Mouse (Mus musculus) cortical plate, adult 2 months (tissue): ENCODE data around the gene Hspb3. TPM values are rescaled to one million over a fixed set of nuclear protein-coding genes. Genes with fewer than 3 reads are reported as not detected.

ENCODE experiments used
- H3K27ac ChIP-seq: fragments of 200-500 bp; 2 replicates; pipeline ENCODE4 v1.5.1; 2012; ENCODE audit warnings: low read length, control low read depth, inconsistent platforms; ENCODE audit not compliant: insufficient read depth
- H3K4me1 ChIP-seq: fragments of 200-500 bp; 2 replicates; pipeline ENCODE4 v1.6.1; 2011; ENCODE audit warnings: low read length; ENCODE audit not compliant: control insufficient read depth, insufficient read depth
- H3K4me3 ChIP-seq: fragments of 200-500 bp; 2 replicates; pipeline ENCODE4 v1.5.1; 2011; ENCODE audit warnings: mild to moderate bottlenecking, low read length, control low read depth; ENCODE audit not compliant: insufficient read depth
- CTCF ChIP-seq: fragments of 200-500 bp; IDR thresholded peaks from 2 replicates; pipeline ENCODE4 v1.5.1; 2011; ENCODE audit warnings: mild to moderate bottlenecking, control low read depth, low read length; ENCODE audit not compliant: insufficient read depth; ENCODE audit errors: extremely low read depth
- POLR2A ChIP-seq: fragments of 200-500 bp; IDR thresholded peaks from 2 replicates; pipeline ENCODE4 v1.6.1; 2011; ENCODE audit warnings: mild to moderate bottlenecking, low read length, control low read depth; ENCODE audit not compliant: insufficient read depth; ENCODE audit errors: extremely low read depth
- polyA plus RNA-seq: library from polyadenylated mRNA; depleted of rRNA; stranded (reverse); fragments of >200 nt; gene quantifications from 2 replicates; pipeline ENCODE4 v1.2.3, GENCODE M21; 2012

Gene Hspb3
- polyA plus RNA-seq, 1 experiment, result 8.2 TPM

DNA sequence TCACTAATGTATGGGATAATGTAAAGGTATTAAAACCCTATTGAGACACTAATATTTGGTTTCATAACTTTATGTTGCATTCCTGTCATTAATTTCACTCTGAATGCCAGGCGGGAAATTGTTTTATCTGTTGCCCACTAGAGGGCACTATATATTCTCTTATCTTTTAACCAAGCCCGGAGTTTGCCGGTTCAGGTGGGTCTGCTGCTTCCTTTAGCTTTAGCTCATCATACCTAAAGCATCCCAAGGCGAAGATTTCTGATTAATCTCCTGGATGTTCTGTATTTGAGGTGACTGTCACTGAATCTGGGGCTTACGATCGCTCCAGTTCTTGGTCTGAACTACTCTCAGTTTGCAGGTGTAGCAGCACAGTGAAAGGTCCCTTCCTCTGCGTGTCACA, 24.6 kb downstream of the Hspb3 start:
- no peak for TF ChIP-seq POLR2A
- TF ChIP-seq CTCF, result peak; percentile 37; the same call in 1 of the 2 replicates
- Histone ChIP-seq H3K4me1 (no peaks in the 10 kb centered on the region), H3K4me3 (no peak overlapping the region)

DNA sequence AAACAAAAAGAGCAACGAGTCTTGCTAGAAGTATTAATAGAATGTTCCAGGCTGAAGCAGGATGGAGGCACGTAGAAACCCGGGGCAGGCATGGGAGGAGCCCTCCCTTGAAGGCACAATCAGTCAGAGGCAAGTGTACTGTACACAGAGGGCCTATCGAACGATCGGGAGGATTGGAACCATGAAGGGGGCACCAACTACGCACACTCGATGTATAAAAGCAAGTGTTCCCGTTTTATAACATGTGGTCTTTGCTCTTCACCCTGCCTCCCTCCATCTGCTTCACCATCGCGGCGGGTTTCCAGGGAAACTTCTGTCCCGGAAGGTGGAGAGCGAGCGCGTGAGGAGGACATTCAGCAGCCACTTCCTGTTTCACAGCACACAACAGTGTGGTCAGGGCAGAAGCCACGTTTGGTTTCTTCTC, 27.7 kb downstream of the Hspb3 start:
- H3K4me1 ChIP-seq, result no peaks in the 10 kb centered on the region
- TF ChIP-seq POLR2A (no peak), CTCF (no peak)
- H3K4me3 ChIP-seq, result no peak overlapping the region
- H3K27ac ChIP-seq, result no peak overlapping the region

More for the DNA sequence above, 24.6 kb downstream of the Hspb3 start:
- no peak overlapping the region for H3K27ac ChIP-seq

DNA sequence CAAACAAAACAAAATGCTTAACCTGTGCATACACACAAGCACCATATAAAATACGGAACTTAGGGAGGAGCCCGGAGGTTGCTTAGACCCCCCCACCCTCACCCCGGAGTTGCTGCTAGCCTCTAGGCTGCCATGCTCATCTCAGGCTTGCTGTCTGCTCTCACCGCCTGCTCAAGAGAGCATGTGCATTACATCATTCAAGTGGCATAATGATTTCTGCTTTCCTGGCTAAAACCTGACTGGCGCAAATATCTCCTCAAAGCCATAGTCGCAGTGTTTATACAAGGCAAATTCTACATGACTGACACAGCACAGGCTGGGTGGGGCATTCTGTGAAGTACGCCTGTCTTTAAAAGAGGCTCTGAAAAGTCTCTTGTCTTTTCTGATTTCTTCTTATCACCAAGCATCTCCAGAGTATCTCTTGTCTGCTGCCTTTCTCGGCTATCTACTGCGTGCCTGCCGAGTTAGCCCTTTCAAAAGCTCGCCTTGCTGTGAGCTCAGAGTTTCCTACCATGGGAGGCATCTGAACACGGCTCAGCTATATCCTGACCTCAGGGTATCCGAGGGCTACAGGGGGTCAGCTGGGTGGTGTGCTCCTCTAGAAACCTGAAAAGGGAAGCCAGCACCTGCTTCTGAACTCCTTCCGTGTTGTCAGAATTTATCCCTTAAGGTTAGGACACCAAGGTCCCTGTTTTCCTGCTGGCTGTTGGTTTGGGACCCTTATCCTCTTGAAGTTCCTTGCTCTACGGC, 28.6 kb downstream of the Hspb3 start:
- TF ChIP-seq CTCF (no peak), POLR2A (0 out of 2 replicates have a peak, but pooled peaks have one; percentile 31)
- no peak overlapping the region for H3K4me3 ChIP-seq

DNA sequence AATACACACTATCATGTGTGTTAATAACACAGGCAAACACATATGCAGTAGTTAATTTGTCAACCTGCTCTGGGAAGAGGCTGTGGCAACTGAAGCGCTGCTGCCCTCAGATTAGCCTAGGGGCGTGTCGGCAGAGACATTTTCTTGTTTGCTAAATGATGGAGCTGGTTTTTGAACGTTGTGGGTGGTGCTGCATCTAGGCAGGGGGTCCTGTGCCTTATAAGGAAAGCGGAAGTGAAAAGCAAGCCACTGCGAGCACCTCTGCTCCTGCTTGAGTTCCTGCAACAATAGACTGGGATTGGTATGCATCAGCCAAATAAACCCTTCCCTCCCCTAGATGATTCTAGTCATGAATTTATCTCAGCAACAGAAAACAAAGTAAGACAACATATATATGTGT, 31.0 kb downstream of the Hspb3 start:
- TF ChIP-seq POLR2A (no peak), CTCF (no peak)
- no peak overlapping the region for H3K4me3 ChIP-seq
- no peak overlapping the region for H3K27ac ChIP-seq
- no peaks in the 10 kb centered on the region for H3K4me1 ChIP-seq

More for the DNA sequence above, 28.6 kb downstream of the Hspb3 start:
- no peaks in the 10 kb centered on the region for H3K4me1 ChIP-seq
- H3K27ac ChIP-seq, result no peak overlapping the region

DNA sequence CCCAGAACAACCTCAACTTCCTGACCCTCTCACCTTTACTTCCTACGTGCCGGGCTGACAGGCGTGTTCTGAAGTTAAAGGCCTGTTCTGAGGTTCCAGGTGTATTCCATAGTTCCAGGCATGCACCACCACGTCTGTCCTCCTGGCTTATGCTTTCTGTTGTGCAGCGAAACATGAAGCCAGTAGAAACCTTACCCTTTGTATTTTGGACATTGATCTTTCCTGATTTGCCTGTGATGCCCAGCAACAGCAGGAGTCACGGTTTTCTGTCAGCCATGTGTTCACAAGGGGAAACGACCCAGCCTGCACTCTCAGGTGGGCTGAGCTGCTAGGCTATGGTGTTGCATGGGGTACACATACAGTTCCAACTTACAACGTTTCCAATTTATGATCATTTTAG, 35.9 kb downstream of the Hspb3 start:
- Histone ChIP-seq H3K27ac (no peak overlapping the region), H3K4me3 (no peak overlapping the region)
- TF ChIP-seq CTCF (no peak), POLR2A (no peak)

DNA sequence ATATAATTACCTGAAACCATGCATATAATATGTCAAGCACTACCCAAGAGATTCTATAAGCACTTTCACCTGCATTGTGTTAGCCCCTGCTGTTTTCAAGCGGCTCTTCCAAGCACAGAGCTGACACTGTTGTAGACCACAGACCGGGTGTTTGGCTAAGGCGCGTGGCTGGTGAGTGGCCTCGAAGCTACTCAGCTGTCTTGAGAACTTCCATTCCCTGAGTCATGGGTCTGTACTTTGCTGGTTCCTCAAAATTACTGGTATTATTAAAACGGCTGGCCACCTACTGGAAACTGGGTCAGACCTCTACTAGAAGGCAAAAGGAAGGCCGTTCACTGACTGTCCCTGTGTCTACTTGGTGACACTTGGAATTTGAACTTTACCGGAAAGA, 40.6 kb downstream of the Hspb3 start:
- Histone ChIP-seq H3K4me1 (no peaks in the 10 kb centered on the region), H3K4me3 (no peak overlapping the region), H3K27ac (no peak overlapping the region)
- TF ChIP-seq POLR2A, result no peak
- TF ChIP-seq CTCF, result no peak

More for the DNA sequence above, 35.9 kb downstream of the Hspb3 start:
- H3K4me1 ChIP-seq, result no peaks in the 10 kb centered on the region

DNA sequence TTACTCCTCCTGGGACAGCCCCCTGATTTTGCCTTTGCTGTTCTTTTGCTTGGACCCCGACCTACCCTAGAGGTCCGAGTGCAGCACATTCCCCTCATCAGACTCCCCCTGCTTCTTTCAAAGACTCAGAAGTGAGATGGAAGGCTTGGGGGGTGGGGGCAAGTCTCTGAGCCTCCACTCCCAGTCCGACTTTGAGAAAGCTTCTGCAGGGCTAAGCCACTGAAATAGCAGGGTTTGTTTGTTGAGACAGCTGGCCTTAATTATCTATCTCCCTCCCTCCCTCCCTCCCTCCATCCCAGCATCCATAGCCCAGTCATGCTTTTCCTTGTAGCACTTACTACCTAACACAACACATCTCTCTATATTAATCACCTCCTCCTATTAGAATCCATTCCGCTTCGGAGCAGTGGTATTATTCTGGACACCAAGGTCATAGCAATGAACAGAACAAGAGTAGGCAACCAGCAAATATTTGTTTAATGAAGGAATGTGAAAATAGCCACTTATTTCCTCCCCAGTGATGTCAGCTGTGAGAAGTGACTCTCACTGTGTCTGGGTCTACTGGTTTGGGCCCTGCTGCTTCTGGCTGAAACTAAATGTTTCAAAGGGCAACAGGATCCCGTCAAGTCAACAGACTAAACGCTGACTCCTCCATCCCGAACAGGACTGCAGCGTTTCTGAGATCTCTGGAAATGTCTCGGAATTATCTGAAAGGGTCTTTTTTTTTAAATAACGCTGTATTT, 41.2 kb downstream of the Hspb3 start:
- no peaks in the 10 kb centered on the region for H3K4me1 ChIP-seq
- no peak overlapping the region for H3K4me3 ChIP-seq
- no peak overlapping the region; the same call in 1 of the 2 replicates for H3K27ac ChIP-seq
- TF ChIP-seq CTCF, result no peak
- TF ChIP-seq POLR2A, result no peak

DNA sequence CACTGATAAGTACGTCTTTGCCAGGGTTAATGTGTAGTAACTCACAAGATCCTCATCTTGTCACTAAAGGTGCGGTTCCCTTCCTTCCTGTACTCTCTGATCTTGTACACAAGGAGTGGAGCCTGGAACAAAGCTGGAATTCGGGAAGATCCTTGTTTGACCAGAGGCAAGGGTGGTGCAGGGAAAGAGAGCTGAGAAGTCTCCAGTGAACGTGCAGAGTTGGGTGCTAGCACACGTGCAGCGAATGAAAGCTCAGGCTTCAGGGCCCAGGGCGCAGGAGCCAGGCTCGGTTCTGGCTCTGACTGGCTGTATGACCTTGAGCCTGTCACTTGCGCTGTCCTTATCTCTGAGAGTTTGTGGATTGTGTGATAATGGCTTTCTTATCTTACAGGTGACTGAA, 44.5 kb downstream of the Hspb3 start:
- TF ChIP-seq CTCF, result no peak
- TF ChIP-seq POLR2A, result no peak
- Histone ChIP-seq H3K4me3 (no peak overlapping the region), H3K27ac (no peak overlapping the region), H3K4me1 (no peaks in the 10 kb centered on the region; the same call in 1 of the 2 replicates)

DNA sequence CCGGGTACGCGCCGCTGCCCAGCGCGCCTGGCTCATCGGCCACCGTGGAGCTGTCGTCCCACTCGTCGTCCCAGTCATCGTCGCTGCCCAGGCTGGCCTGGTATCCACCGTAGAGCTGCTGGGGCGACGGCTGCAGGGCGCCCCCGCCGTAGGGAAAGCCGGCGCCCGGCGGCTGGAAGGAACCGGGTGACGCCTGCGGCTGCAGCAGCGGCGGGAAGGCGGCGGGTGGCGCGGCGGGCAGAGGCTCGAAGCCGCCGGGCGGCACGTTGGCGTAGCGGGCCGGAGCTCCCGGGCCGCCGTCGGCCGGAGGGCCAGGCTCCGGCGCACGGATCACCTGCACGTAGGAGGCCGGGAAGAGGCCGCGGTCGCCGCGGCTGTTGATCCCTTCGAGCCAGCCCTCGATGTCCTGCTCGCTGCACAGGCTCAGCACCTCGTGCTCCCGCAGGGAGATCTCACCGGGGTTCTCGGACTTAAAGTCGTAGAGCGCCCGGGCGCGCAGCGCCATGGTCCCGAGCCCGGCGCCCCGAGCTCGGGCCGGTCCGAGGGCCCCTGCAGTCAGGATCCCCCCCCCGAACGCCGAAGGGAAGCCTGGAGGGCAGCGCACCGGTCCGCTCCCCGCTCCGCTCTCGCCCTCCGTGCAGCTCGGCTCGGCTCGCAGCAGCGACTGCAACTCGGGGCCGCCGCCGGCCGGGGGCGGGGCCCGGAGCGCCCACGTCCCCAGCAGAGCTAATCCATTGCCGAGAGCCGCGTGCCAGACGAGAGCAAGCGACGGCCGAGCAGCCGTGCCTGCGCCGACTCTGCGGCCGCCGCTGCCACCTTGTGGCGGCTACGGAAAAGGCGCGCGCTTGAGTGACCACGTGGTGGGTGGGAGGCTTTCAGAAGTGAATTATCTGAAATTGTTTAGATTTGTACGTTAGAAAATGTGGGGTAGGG, 45.3 kb downstream of the Hspb3 start, which contains the start of gene Snx18:
Gene Snx18, minus strand, starts transcription at position 674 of the 933 bp plus-strand sequence.
- peak; percentile 76 for TF ChIP-seq CTCF
- peak; percentile 76 for TF ChIP-seq POLR2A
- peak within 1 kb of the TSS; percentile 95 for H3K27ac ChIP-seq
- no peaks in the 10 kb centered on the region; the same call in 1 of the 2 replicates for H3K4me1 ChIP-seq
- peak within 1 kb of the TSS; percentile 59 for H3K4me3 ChIP-seq
